Mouse (Mus musculus): ENCODE data around the gene Cwc22. TPM values are rescaled to one million over a fixed set of nuclear protein-coding genes. Genes with fewer than 3 reads are reported as not detected.

The Cwc22 gene
- polyA plus RNA-seq, 1 experiment from 2014 or later: 17.8 TPM

GRCm38 (mm10) chr2:77944281-77944680 is 1.9 kb downstream of the Cwc22 start:
- H3K27ac ChIP-seq (replicated peaks): no peak overlapping the region
- H3K36me3 ChIP-seq: no peaks in the 10 kb centered on the region
- WGBS: 93% methylated on average over 5 of the region's 5 CpGs
- H3K9ac ChIP-seq (replicated peaks): no peak overlapping the region
- H3K4me3 ChIP-seq (replicated peaks): no peak overlapping the region
- H3K4me1 ChIP-seq: peaks cover 17% of the 10 kb centered on the region
- no peaks in the 10 kb centered on the region for H3K9me3 ChIP-seq (replicated peaks)
- H3K27me3 ChIP-seq (replicated peaks): no peaks in the 10 kb centered on the region
- ATAC-seq (ENCODE audit: low FRiP score): no peak
- H3K4me2 ChIP-seq: no peak overlapping the region

GRCm38 (mm10) chr2:77941944-77942343 is 4.2 kb downstream of the Cwc22 start:
- no peak for ATAC-seq (ENCODE audit: low FRiP score)
- H3K4me3 ChIP-seq (replicated peaks): no peak overlapping the region
- no peak overlapping the region for H3K9ac ChIP-seq (replicated peaks)
- H3K4me2 ChIP-seq: no peak overlapping the region
- 94% methylated on average over 2 of the region's 2 CpGs for WGBS
- no peaks in the 10 kb centered on the region for H3K36me3 ChIP-seq
- no peaks in the 10 kb centered on the region for H3K27me3 ChIP-seq (replicated peaks)
- H3K4me1 ChIP-seq: peaks cover 17% of the 10 kb centered on the region
- no peaks in the 10 kb centered on the region for H3K9me3 ChIP-seq (replicated peaks)
- H3K27ac ChIP-seq (replicated peaks): no peak overlapping the region

GRCm38 (mm10) chr2:77938317-77938716 is 7.9 kb downstream of the Cwc22 start:
- Histone ChIP-seq H3K4me1 (peaks cover 4% of the 10 kb centered on the region; the same call in 1 of the 2 replicates), H3K27ac (replicated peaks) (no peak overlapping the region), H3K9me3 (replicated peaks) (no peaks in the 10 kb centered on the region), H3K36me3 (peaks cover 19% of the 10 kb centered on the region), H3K27me3 (replicated peaks) (no peaks in the 10 kb centered on the region), H3K4me3 (replicated peaks) (no peak overlapping the region), H3K9ac (replicated peaks) (no peak overlapping the region), H3K4me2 (no peak overlapping the region)
- WGBS: 94% methylated on average over 4 of the region's 4 CpGs
- ATAC-seq (ENCODE audit: low FRiP score): no peak

- no peak overlapping the region for H3K4me2 ChIP-seq
- peaks cover 23% of the 10 kb centered on the region for H3K36me3 ChIP-seq
- H3K9me3 ChIP-seq (replicated peaks): no peaks in the 10 kb centered on the region
- WGBS: 79% methylated on average over 3 of the region's 3 CpGs
- H3K4me3 ChIP-seq (replicated peaks): no peak overlapping the region
- no peak overlapping the region for H3K9ac ChIP-seq (replicated peaks)
- H3K27ac ChIP-seq (replicated peaks): no peak overlapping the region
- no peak for ATAC-seq (ENCODE audit: low FRiP score)
- peaks cover 4% of the 10 kb centered on the region; the same call in 1 of the 2 replicates for H3K4me1 ChIP-seq
- no peaks in the 10 kb centered on the region for H3K27me3 ChIP-seq (replicated peaks)
Measured at GRCm38 (mm10) chr2:77937818-77938217, 8.4 kb downstream of the Cwc22 start.

- H3K4me2 ChIP-seq: no peak overlapping the region
- H3K36me3 ChIP-seq: peaks cover 53% of the 10 kb centered on the region
- WGBS: 85% methylated on average over 4 of the region's 4 CpGs
- no peak overlapping the region for H3K4me3 ChIP-seq (replicated peaks)
- no peak for ATAC-seq (ENCODE audit: low FRiP score)
- H3K4me1 ChIP-seq: no peaks in the 10 kb centered on the region
- H3K27ac ChIP-seq (replicated peaks): no peak overlapping the region
- no peak overlapping the region for H3K9ac ChIP-seq (replicated peaks)
- no peaks in the 10 kb centered on the region for H3K27me3 ChIP-seq (replicated peaks)
- H3K9me3 ChIP-seq (replicated peaks): no peaks in the 10 kb centered on the region
Measured at GRCm38 (mm10) chr2:77934138-77934537, 12.0 kb downstream of the Cwc22 start.

- Histone ChIP-seq H3K4me3 (replicated peaks) (no peak overlapping the region), H3K4me2 (no peak overlapping the region), H3K9me3 (replicated peaks) (no peaks in the 10 kb centered on the region), H3K4me1 (no peaks in the 10 kb centered on the region), H3K36me3 (peaks cover 58% of the 10 kb centered on the region), H3K27ac (replicated peaks) (no peak overlapping the region), H3K27me3 (replicated peaks) (no peaks in the 10 kb centered on the region), H3K9ac (replicated peaks) (no peak overlapping the region)
- whole genome bisulfite sequencing: 69% methylated on average over 2 of the region's 2 CpGs
- no peak for ATAC-seq (ENCODE audit: low FRiP score)
Measured at GRCm38 (mm10) chr2:77933630-77934029, 12.5 kb downstream of the Cwc22 start.

GRCm38 (mm10) chr2:77931958-77932357 is 14.2 kb downstream of the Cwc22 start:
- Histone ChIP-seq H3K9ac (replicated peaks) (no peak overlapping the region), H3K4me2 (no peak overlapping the region), H3K4me1 (no peaks in the 10 kb centered on the region), H3K27ac (replicated peaks) (no peak overlapping the region), H3K36me3 (peaks cover 59% of the 10 kb centered on the region), H3K4me3 (replicated peaks) (no peak overlapping the region), H3K27me3 (replicated peaks) (no peaks in the 10 kb centered on the region), H3K9me3 (replicated peaks) (no peaks in the 10 kb centered on the region)
- 92% methylated on average over 1 of the region's 1 CpGs for WGBS
- no peak for ATAC-seq (ENCODE audit: low FRiP score)

- 91% methylated on average over 10 of the region's 10 CpGs for WGBS
- H3K27me3 ChIP-seq (replicated peaks): no peaks in the 10 kb centered on the region
- H3K4me1 ChIP-seq: no peaks in the 10 kb centered on the region
- no peak overlapping the region for H3K9ac ChIP-seq (replicated peaks)
- no peak for ATAC-seq (ENCODE audit: low FRiP score)
- no peak overlapping the region for H3K27ac ChIP-seq (replicated peaks)
- no peak overlapping the region for H3K4me2 ChIP-seq
- H3K36me3 ChIP-seq: peaks cover 55% of the 10 kb centered on the region
- H3K9me3 ChIP-seq (replicated peaks): no peaks in the 10 kb centered on the region
- no peak overlapping the region for H3K4me3 ChIP-seq (replicated peaks)
Measured at GRCm38 (mm10) chr2:77928352-77928751, 17.8 kb downstream of the Cwc22 start.

- no peaks in the 10 kb centered on the region for H3K9me3 ChIP-seq (replicated peaks)
- H3K4me2 ChIP-seq: no peak overlapping the region
- no peaks in the 10 kb centered on the region for H3K27me3 ChIP-seq (replicated peaks)
- H3K9ac ChIP-seq (replicated peaks): no peak overlapping the region
- peaks cover 46% of the 10 kb centered on the region for H3K36me3 ChIP-seq
- ATAC-seq (ENCODE audit: low FRiP score): no peak
- H3K4me1 ChIP-seq: no peaks in the 10 kb centered on the region
- no peak overlapping the region for H3K27ac ChIP-seq (replicated peaks)
- no peak overlapping the region for H3K4me3 ChIP-seq (replicated peaks)
- 86% methylated on average over 7 of the region's 7 CpGs for WGBS
Measured at GRCm38 (mm10) chr2:77926468-77926867, 19.7 kb downstream of the Cwc22 start.

- Histone ChIP-seq H3K9ac (replicated peaks) (no peak overlapping the region), H3K9me3 (replicated peaks) (no peaks in the 10 kb centered on the region), H3K4me1 (no peaks in the 10 kb centered on the region), H3K4me2 (no peak overlapping the region), H3K27ac (replicated peaks) (no peak overlapping the region), H3K4me3 (replicated peaks) (no peak overlapping the region), H3K36me3 (peaks cover 41% of the 10 kb centered on the region), H3K27me3 (replicated peaks) (no peaks in the 10 kb centered on the region)
- 86% methylated on average over 2 of the region's 2 CpGs for WGBS
- ATAC-seq (ENCODE audit: low FRiP score): no peak
Measured at GRCm38 (mm10) chr2:77925997-77926396, 20.2 kb downstream of the Cwc22 start.

GRCm38 (mm10) chr2:77925187-77925924 is 20.8 kb downstream of the Cwc22 start:
- peaks cover 41% of the 10 kb centered on the region for H3K36me3 ChIP-seq
- no peak overlapping the region for H3K4me3 ChIP-seq (replicated peaks)
- no peak overlapping the region for H3K9ac ChIP-seq (replicated peaks)
- H3K9me3 ChIP-seq (replicated peaks): no peaks in the 10 kb centered on the region
- H3K27me3 ChIP-seq (replicated peaks): no peaks in the 10 kb centered on the region
- 72% methylated on average over 7 of the region's 7 CpGs for WGBS
- H3K27ac ChIP-seq (replicated peaks): no peak overlapping the region
- H3K4me1 ChIP-seq: no peaks in the 10 kb centered on the region
- H3K4me2 ChIP-seq: no peak overlapping the region
- ATAC-seq (ENCODE audit: low FRiP score): no peak

GRCm38 (mm10) chr2:77924003-77924402 is 22.2 kb downstream of the Cwc22 start:
- Histone ChIP-seq H3K36me3 (peaks cover 36% of the 10 kb centered on the region), H3K27ac (replicated peaks) (no peak overlapping the region), H3K4me1 (no peaks in the 10 kb centered on the region), H3K9me3 (replicated peaks) (no peaks in the 10 kb centered on the region), H3K4me3 (replicated peaks) (no peak overlapping the region), H3K27me3 (replicated peaks) (no peaks in the 10 kb centered on the region), H3K4me2 (no peak overlapping the region), H3K9ac (replicated peaks) (no peak overlapping the region)
- WGBS: 96% methylated on average over 3 of the region's 3 CpGs
- no peak for ATAC-seq (ENCODE audit: low FRiP score)
